Mouse (Mus musculus) frontal cortex, postnatal 25 days (tissue): Measurements from ENCODE around the gene Coq8b.
A peak's percentile ranks its signal among the peaks of the same experiment; 100 is the strongest.

ENCODE experiments used
- DNase-seq, 2 experiments: peaks; one replicate each; pipeline ENCODE4 v3.0.0; 2022; ENCODE audit warnings: low spot score in 2 of 2

Gene Coq8b

DNA sequence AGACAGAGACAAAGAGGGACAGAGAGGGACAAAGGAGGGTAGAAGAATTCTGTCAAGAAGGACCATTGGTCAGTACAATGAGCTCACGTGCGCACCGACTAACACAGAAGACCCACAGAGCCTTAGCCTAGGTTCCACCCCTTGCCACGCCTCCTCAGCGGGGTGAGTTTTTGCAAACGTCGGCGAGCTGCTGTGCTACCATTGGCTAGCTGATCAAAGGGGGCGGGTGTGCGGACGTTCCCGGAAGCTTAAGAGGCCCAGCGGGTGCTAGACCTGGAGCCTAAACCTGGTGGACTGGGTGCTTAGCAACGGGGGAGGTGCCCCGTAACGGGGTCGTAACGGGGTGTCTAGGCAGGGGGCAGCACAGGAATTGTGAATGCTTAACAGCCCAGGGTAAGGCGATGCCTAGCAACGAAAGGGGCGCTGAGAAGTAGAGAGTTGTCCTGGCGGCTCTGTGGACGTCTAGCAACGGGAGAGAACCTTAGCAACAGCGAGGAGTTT is at the start of gene Coq8b:
TSS of gene Coq8b (plus strand) at position 243 of the 501 bp plus-strand sequence.
- DNase-seq, result peak; percentile 78 to 88

DNA sequence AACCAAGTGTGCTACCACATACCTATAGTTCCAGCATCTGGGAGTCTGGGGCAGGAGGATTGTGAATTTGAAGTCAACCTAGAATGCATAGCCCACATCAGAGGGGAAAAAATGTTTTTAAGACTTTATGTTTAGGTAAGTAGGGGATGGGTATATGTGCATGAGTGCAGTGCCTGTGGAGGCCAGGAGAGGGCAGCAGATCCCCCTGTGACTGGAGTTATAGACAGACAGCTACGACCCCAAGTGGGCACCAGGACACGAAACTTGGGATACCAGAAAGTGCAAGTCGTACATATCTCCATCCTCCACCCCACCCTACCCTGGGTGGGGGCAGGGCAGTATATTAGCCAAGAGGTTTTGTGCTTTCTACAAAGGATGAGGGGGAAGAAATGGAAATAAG is 47.9 kb upstream of the Coq8b start:
- DNase-seq, result no peak

GRCm38 (mm10) chr7:27185986-27186385 is 46.8 kb upstream of the Coq8b start:
- DNase-seq, result no peak

DNA sequence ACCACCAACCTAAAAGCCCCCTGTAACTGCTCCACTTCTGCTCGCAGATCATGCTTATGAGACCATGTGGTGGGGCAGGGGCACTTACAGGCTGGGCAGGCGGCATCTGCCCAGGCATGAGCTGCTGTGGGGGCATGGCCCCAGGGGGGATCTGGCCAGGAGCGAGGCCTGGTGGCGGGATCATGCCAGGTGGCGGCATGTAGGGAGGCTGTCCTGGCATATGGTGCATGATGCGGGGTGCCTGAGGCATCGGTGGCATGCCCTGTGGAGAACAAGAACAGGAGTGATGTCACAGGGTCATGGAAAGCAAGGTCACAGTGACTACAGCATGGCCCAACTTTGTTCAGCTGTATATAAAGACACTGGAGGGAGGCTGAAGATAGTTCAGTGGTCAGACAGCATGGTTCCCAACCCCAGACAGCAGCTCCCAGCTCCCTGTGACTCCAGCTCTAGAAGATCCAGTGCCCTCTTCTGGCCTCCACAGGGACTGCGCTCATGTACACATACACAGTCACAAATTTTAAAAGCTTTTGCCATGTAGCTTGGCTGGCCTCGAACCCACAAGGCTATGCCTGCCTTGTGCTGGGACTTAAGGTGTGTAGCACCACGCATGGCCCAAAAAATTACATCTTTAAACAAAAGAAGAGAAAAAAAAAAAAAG is 43.4 kb upstream of the Coq8b start:
- no peak for DNase-seq

DNA sequence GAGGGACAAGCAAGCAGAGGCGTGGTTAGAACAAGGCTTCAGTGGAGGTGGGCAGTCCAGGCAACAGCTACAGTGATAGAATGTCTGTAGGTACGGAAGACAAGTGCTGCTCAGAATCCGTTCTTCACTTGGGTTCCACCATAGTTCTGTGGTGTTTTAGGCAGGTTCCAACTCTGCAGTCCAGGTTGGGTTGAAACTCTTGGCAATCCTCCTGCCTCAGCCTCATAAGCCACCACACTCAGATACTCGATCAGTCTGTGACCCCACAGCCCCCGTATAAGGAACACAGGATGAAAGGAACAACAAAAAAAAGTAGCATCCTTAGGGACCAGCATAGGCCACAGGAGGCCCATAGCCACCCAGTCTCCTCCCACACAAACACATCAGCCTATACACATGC is 40.4 kb upstream of the Coq8b start:
- DNase-seq, result no peak

- DNase-seq, result no peak
These were observed 39.1 kb upstream of the Coq8b start for GRCm38 (mm10) chr7:27193731-27194130.

GRCm38 (mm10) chr7:27195681-27196611 is 36.9 kb upstream of the Coq8b start, which contains the start of the genes BC024978 and Snrpa:
Gene BC024978 (plus strand): TSS chr7:27195781.
Gene Snrpa (minus strand): TSS chr7:27196271.
- peak; percentile 89 to 91 for DNase-seq

DNA sequence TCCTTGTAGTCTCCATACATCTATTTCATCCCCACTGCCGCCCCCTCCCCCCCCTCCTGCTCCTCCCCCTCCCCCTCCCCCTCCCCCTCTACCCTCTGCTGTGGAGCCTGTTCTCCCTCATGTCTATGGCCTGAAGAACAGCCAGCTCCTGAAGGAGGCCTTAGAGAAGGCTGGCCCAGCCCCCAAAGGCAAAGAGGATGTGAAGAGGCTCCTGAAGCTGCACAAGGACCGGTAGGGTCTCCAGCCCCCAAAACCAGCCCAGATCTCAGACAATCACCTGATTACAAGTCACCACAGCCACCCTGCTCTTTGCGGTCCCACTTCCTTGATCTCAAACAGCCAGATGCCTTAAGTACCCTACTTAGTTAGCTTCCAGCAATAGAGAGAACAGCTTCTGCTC is 35.7 kb upstream of the Coq8b start:
- no peak for DNase-seq

GRCm38 (mm10) chr7:27197634-27198033 is 35.2 kb upstream of the Coq8b start:
- no peak for DNase-seq

- DNase-seq, result no peak
These were observed 34.5 kb upstream of the Coq8b start for GRCm38 (mm10) chr7:27198355-27198754.

DNA sequence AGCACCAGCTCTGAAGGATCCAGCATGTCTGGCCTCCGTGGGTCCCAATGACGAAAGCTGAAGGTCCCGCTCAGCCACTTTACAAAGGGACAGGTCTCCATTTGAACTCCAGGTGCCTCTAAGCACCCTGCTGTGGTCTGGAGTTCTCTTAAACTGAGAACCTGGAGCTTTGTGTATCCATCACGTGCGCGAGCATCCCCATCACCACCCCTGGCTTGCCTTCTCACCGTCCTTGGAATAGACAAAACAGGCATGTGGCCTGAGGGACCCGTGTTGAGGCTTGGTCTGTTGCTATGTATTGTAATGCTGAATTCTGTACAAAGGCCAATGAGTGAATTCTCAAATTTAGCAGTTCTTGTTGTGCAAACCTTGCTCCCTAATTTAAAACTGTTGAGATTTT is 34.0 kb upstream of the Coq8b start:
- no peak for DNase-seq

- no peak for DNase-seq
These were observed 28.9 kb upstream of the Coq8b start for GRCm38 (mm10) chr7:27203730-27204449.

DNA sequence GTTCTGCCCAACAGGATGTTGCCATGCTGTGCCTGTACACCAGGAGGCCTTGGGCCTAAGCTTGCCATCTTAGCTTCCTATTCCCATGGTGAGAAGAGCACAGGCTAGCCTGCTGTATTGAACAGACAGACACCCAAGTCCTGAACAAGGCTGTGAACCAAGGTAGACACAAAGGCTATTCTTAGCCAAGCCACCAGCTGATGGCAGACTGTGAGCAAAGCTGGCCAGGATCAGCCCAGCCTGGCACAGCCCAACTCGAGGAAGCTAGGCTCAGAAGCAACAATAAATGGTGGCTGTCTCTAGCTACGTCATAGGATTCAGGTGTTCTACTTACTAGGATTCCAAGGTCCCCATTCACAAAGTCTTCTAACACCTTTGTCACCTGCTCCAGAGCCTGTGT is 20.2 kb upstream of the Coq8b start:
- no peak for DNase-seq

DNA sequence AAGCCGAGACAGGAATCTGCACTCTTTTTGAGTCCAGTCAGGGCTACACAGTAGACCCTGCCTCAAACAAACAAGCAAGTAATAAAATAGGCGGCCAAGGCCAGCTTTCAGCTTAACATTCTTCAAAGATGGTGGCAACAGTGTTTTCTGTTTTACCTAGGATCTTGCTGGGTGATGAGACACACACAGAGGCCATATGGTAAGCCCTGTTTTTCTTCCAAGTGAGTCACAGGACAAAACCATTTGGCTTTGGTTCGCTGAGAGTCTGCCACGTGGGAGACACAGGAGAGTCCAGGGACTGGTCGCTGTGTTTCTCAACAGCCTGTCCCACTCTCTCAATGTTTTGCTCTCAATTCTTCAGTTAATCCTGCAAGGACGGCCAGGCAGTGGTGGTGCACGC is 14.2 kb upstream of the Coq8b start:
- DNase-seq, result no peak

- no peak for DNase-seq
These were observed 12.9 kb upstream of the Coq8b start for GRCm38 (mm10) chr7:27219937-27220336.

GRCm38 (mm10) chr7:27221939-27222338 is 10.9 kb upstream of the Coq8b start:
- DNase-seq, result no peak

DNA sequence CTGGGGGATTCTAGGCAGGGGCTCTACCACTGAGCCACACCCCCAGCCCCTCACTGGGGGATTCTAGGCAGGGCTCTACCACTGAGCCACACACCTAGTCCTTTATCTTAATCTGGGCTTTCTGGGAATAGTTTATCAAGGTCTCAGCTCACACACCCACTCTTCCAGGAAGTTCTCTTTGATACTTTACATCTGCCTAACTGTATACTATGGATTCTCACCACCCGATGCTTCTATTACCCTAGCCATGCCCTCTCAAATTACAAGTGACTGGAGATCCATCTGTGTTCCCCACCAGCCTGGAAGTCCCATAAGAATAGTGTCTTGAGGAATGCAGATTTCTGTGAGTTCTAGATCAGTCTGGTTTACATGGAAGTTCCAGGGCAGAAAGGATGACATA is 10.3 kb upstream of the Coq8b start:
- no peak for DNase-seq

DNA sequence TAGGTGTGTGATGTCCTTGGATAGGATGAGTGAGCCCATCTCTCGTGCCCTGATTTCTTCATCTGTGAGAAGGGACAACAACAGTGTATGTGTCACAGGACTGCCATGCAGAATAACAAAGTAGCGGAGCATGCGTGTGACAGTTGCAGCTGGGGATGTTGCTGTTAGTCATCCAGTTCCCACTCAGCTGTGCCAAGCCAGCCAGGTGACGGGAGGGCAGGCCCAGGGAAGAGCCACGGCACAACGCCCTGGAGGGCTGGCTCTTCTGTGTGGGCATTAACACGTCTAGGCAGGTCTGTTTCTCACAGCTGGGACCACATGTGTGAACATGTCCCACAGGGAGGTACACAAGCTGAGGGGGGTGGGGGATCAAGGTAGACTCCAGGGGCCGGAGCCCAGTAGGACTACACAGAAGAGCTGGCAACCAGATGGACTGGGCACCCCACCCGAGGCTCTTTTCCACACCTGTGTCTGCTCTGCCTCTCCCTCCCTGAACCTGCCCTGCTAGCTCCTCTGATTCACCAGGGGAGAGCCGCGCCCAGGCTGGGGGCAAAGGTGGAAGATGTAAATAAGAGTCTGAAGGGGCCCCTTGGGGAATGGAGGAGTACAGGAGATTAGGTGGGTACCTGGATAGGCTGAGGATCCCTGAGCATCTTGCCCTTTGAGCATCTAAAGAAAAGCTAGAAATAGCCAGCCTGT is 7.8 kb upstream of the Coq8b start:
- no peak for DNase-seq

GRCm38 (mm10) chr7:27227276-27227675 is 5.5 kb upstream of the Coq8b start:
- DNase-seq, result no peak

- DNase-seq, result no peak
These were observed 5.1 kb upstream of the Coq8b start for GRCm38 (mm10) chr7:27227676-27228075.

GRCm38 (mm10) chr7:27228281-27228821 is 4.5 kb upstream of the Coq8b start, which contains the start of gene Itpkc:
Gene Itpkc (minus strand): TSS chr7:27228661.
- peak; percentile 77 to 80 for DNase-seq
